Mouse (Mus musculus) forebrain, embryonic 15.5 days (tissue): ENCODE measurements around the gene Sez6l. TPM values are rescaled to one million over a fixed set of nuclear protein-coding genes. Genes with fewer than 3 reads are reported as not detected.

Experiments used
- ATAC-seq: fragments of 200-750 bp; cut with Nextera tagmentation; replicated peaks from 2 replicates; pipeline ENCODE4 v1.8.0; 2017; ENCODE audit warnings: mild to moderate bottlenecking, moderate TSS enrichment, moderate library complexity
- H3K27ac ChIP-seq: fragments of 300-500 bp; sonication (generic); replicated peaks from 2 replicates; pipeline ENCODE4 v1.5.1; 2015; ENCODE audit warnings: mild to moderate bottlenecking, inconsistent platforms
- H3K27me3 ChIP-seq: fragments of 300-500 bp; sonication (generic); 2 replicates; pipeline ENCODE4 v1.6.1; 2015; ENCODE audit warnings: inconsistent platforms
- H3K36me3 ChIP-seq: fragments of 300-500 bp; sonication (generic); 2 replicates; pipeline ENCODE4 v1.6.1; 2015; ENCODE audit warnings: mild to moderate bottlenecking, inconsistent platforms
- H3K4me1 ChIP-seq: fragments of 300-500 bp; sonication (generic); 2 replicates; pipeline ENCODE4 v1.6.1; 2015; ENCODE audit warnings: inconsistent platforms
- H3K4me2 ChIP-seq: fragments of 300-500 bp; sonication (generic); replicated peaks from 2 replicates; pipeline ENCODE4 v1.6.1; 2015; ENCODE audit warnings: mild to moderate bottlenecking, inconsistent platforms
- H3K4me3 ChIP-seq: fragments of 300-500 bp; sonication (generic); 2 replicates; pipeline ENCODE4 v1.5.1; 2015; ENCODE audit warnings: mild to moderate bottlenecking, inconsistent platforms
- H3K9ac ChIP-seq: fragments of 300-500 bp; sonication (generic); replicated peaks from 2 replicates; pipeline ENCODE4 v1.6.1; 2015; ENCODE audit warnings: mild to moderate bottlenecking, inconsistent platforms
- H3K9me3 ChIP-seq: fragments of 300-500 bp; sonication (generic); 2 replicates; pipeline ENCODE4 v1.6.1; 2016; ENCODE audit warnings: inconsistent platforms
- WGBS: fragments of 180-500 bp; shearing (Covaris S2); methylation state at CpG from one replicate; pipeline ENCODE4 v1.1.7; 2015; ENCODE audit warnings: mixed read lengths; 5-methylcytosine and 5-hydroxymethylcytosine counted together
- polyA plus RNA-seq: library from polyadenylated mRNA; unstranded; fragments of >200 nt; fragmentation: Nextera tagmentation; extraction: Ambion mirVana; gene quantifications from 2 replicates; pipeline ENCODE4 v1.2.1, GENCODE M21; 2015

Gene Sez6l
- polyA plus RNA-seq, 1 experiment from 2014 or later = 33.3 TPM

GRCm38 (mm10) chr5:112482551-112482950 lies 94.4 kb downstream of the Sez6l start:
- peaks cover 41% of the 10 kb centered on the region for H3K4me1 ChIP-seq
- peak overlapping the region; percentile 53 for H3K27ac ChIP-seq
- no peaks in the 10 kb centered on the region for H3K36me3 ChIP-seq
- H3K27me3 ChIP-seq = no peaks in the 10 kb centered on the region
- WGBS = 28% methylated on average over 13 of the region's 13 CpGs
- H3K4me2 ChIP-seq = peak overlapping the region; percentile 9; the same call in 1 of the 2 replicates
- no peak for ATAC-seq
- no peak overlapping the region for H3K9ac ChIP-seq
- H3K4me3 ChIP-seq = no peak overlapping the region
- no peaks in the 10 kb centered on the region for H3K9me3 ChIP-seq

GRCm38 (mm10) chr5:112481946-112482410 lies 95.0 kb downstream of the Sez6l start:
- Histone ChIP-seq H3K9ac (no peak overlapping the region), H3K4me1 (peaks cover 41% of the 10 kb centered on the region)
- 3% methylated on average over 19 of the region's 19 CpGs for WGBS

GRCm38 (mm10) chr5:112473453-112473852 lies 103.5 kb downstream of the Sez6l start:
- no peak for ATAC-seq
- no peaks in the 10 kb centered on the region; the same call in 1 of the 2 replicates for H3K4me1 ChIP-seq
- no peak overlapping the region for H3K4me2 ChIP-seq
- H3K9me3 ChIP-seq = peaks cover 3% of the 10 kb centered on the region; the same call in 1 of the 2 replicates
- peaks cover 10% of the 10 kb centered on the region for H3K36me3 ChIP-seq
- 65% methylated on average over 6 of the region's 6 CpGs for WGBS
- H3K27ac ChIP-seq = no peak overlapping the region
- H3K4me3 ChIP-seq = no peak overlapping the region
- H3K27me3 ChIP-seq = no peaks in the 10 kb centered on the region
- H3K9ac ChIP-seq = no peak overlapping the region

More at GRCm38 (mm10) chr5:112481946-112482410, 95.0 kb downstream of the Sez6l start:
- peak; percentile 71 for ATAC-seq
- Histone ChIP-seq H3K27me3 (no peaks in the 10 kb centered on the region), H3K4me2 (peak overlapping the region; percentile 9; the same call in 1 of the 2 replicates), H3K36me3 (no peaks in the 10 kb centered on the region), H3K9me3 (no peaks in the 10 kb centered on the region), H3K4me3 (no peak overlapping the region), H3K27ac (peak overlapping the region; percentile 53)

GRCm38 (mm10) chr5:112470144-112470543 lies 106.8 kb downstream of the Sez6l start:
- Histone ChIP-seq H3K27me3 (no peaks in the 10 kb centered on the region), H3K4me2 (no peak overlapping the region), H3K9ac (no peak overlapping the region), H3K27ac (no peak overlapping the region), H3K9me3 (peaks cover 3% of the 10 kb centered on the region; the same call in 1 of the 2 replicates), H3K4me3 (no peak overlapping the region), H3K4me1 (no peaks in the 10 kb centered on the region), H3K36me3 (peaks cover 14% of the 10 kb centered on the region)
- 70% methylated on average over 6 of the region's 6 CpGs for WGBS
- no peak for ATAC-seq

- WGBS = 81% methylated on average over 4 of the region's 4 CpGs
- H3K4me2 ChIP-seq = no peak overlapping the region
- H3K9ac ChIP-seq = no peak overlapping the region
- ATAC-seq = no peak
- H3K36me3 ChIP-seq = peaks cover 15% of the 10 kb centered on the region
- no peak overlapping the region for H3K4me3 ChIP-seq
- no peak overlapping the region for H3K27ac ChIP-seq
- no peaks in the 10 kb centered on the region for H3K4me1 ChIP-seq
- no peaks in the 10 kb centered on the region for H3K27me3 ChIP-seq
- peaks cover 3% of the 10 kb centered on the region; the same call in 1 of the 2 replicates for H3K9me3 ChIP-seq
Measured at GRCm38 (mm10) chr5:112468986-112469581, 107.9 kb downstream of the Sez6l start.

- Histone ChIP-seq H3K9me3 (peaks cover 3% of the 10 kb centered on the region; the same call in 1 of the 2 replicates), H3K4me2 (no peak overlapping the region), H3K4me1 (no peaks in the 10 kb centered on the region), H3K9ac (no peak overlapping the region), H3K27me3 (no peaks in the 10 kb centered on the region), H3K27ac (peak overlapping the region; percentile 14; the same call in 1 of the 2 replicates), H3K4me3 (no peak overlapping the region), H3K36me3 (peaks cover 15% of the 10 kb centered on the region)
- WGBS = 45% methylated on average over 6 of the region's 6 CpGs
- ATAC-seq = no peak
Measured at GRCm38 (mm10) chr5:112466331-112466730, 110.7 kb downstream of the Sez6l start.

GRCm38 (mm10) chr5:112459903-112460302 lies 117.1 kb downstream of the Sez6l start:
- Histone ChIP-seq H3K4me2 (no peak overlapping the region), H3K27me3 (no peaks in the 10 kb centered on the region), H3K36me3 (no peaks in the 10 kb centered on the region), H3K9ac (no peak overlapping the region), H3K4me3 (no peak overlapping the region), H3K27ac (no peak overlapping the region), H3K4me1 (no peaks in the 10 kb centered on the region), H3K9me3 (no peaks in the 10 kb centered on the region)
- ATAC-seq = no peak
- WGBS = 66% methylated on average over 3 of the region's 3 CpGs

GRCm38 (mm10) chr5:112454966-112455555 lies 121.9 kb downstream of the Sez6l start:
- H3K9me3 ChIP-seq = no peaks in the 10 kb centered on the region
- H3K4me3 ChIP-seq = no peak overlapping the region
- H3K9ac ChIP-seq = no peak overlapping the region
- H3K27me3 ChIP-seq = no peaks in the 10 kb centered on the region
- 0 out of 2 replicates have a peak overlapping the region, but pooled peaks have one; percentile 52 for H3K27ac ChIP-seq
- H3K4me1 ChIP-seq = peaks cover 7% of the 10 kb centered on the region; the same call in 1 of the 2 replicates
- H3K36me3 ChIP-seq = no peaks in the 10 kb centered on the region
- H3K4me2 ChIP-seq = no peak overlapping the region
- ATAC-seq = no peak
- 74% methylated on average over 12 of the region's 12 CpGs for WGBS

- 85% methylated on average over 9 of the region's 9 CpGs for WGBS
- no peak for ATAC-seq
- H3K27me3 ChIP-seq = no peaks in the 10 kb centered on the region
Measured at GRCm38 (mm10) chr5:112453088-112453487, 123.9 kb downstream of the Sez6l start.

GRCm38 (mm10) chr5:112448747-112449440 lies 128.1 kb downstream of the Sez6l start, which contains the start of gene Gm6588:
Gene Gm6588, plus strand, starts transcription at chr5:112449426.
- Histone ChIP-seq H3K9ac (no peak within 1 kb of the TSS), H3K27ac (no peak within 1 kb of the TSS), H3K36me3 (no peaks in the 10 kb centered on the region), H3K4me1 (peaks cover 2% of the 10 kb centered on the region; the same call in 1 of the 2 replicates), H3K4me2 (no peak within 1 kb of the TSS), H3K4me3 (no peak within 1 kb of the TSS), H3K27me3 (no peaks in the 10 kb centered on the region), H3K9me3 (no peaks in the 10 kb centered on the region)
- WGBS = 78% methylated on average over 18 of the region's 18 CpGs
- ATAC-seq = no peak

More at GRCm38 (mm10) chr5:112453088-112453487, 123.9 kb downstream of the Sez6l start:
- H3K4me2 ChIP-seq = no peak overlapping the region
- H3K4me1 ChIP-seq = peaks cover 7% of the 10 kb centered on the region; the same call in 1 of the 2 replicates
- no peaks in the 10 kb centered on the region for H3K36me3 ChIP-seq
- no peak overlapping the region for H3K4me3 ChIP-seq
- H3K27ac ChIP-seq = no peak overlapping the region
- no peaks in the 10 kb centered on the region for H3K9me3 ChIP-seq
- H3K9ac ChIP-seq = no peak overlapping the region

- 57% methylated on average over 10 of the region's 10 CpGs for WGBS
- Histone ChIP-seq H3K4me1 (no peaks in the 10 kb centered on the region), H3K4me2 (no peak overlapping the region), H3K36me3 (0 out of 2 replicates have a peak, but pooled peaks cover 5% of the 10 kb centered on the region), H3K27me3 (no peaks in the 10 kb centered on the region), H3K4me3 (no peak overlapping the region), H3K27ac (no peak overlapping the region), H3K9ac (no peak overlapping the region), H3K9me3 (no peaks in the 10 kb centered on the region)
- ATAC-seq = no peak
Measured at GRCm38 (mm10) chr5:112438535-112438934, 138.4 kb downstream of the Sez6l start.

GRCm38 (mm10) chr5:112433004-112433403 lies 144.0 kb downstream of the Sez6l start:
- peak; percentile 44 for ATAC-seq
- H3K27ac ChIP-seq = peak overlapping the region; percentile 29; the same call in 1 of the 2 replicates
- H3K4me3 ChIP-seq = no peak overlapping the region
- peak overlapping the region; percentile 26 for H3K9ac ChIP-seq
- no peak overlapping the region for H3K4me2 ChIP-seq
- WGBS = 2% methylated on average over 8 of the region's 8 CpGs
- H3K4me1 ChIP-seq = peaks cover 13% of the 10 kb centered on the region
- no peaks in the 10 kb centered on the region for H3K9me3 ChIP-seq
- H3K27me3 ChIP-seq = peaks cover 8% of the 10 kb centered on the region
- H3K36me3 ChIP-seq = 0 out of 2 replicates have a peak, but pooled peaks cover 5% of the 10 kb centered on the region
